ENCODE assay signal across 17 mouse cellular contexts in genomic region chr9:114548496-114548895, GRCm38 (mm10). TPM values are rescaled to one million over a fixed set of nuclear protein-coding genes. Genes with fewer than 3 reads are reported as not detected.
DNase-seq lines count a peak whose midpoint lies in the region; ATAC-seq and TF ChIP-seq lines count a peak whose summit lies in the region.
"Had no signal": no experiment of that assay in that cellular context is flagged by ENCODE, and none has a peak within 500 bp of the region (broad histone marks: within the 10 kb centered on the region; RNA-seq: fewer than 3 reads in every experiment).

No protein-coding gene starts in this region.

- TF ChIP-seq CTCF in E14TG2a.4 (conservative IDR thresholded peaks at IDR 0.05; ENCODE audit: low read length): no peak

- no peak for ATAC-seq in intestine, embryonic 14.5 days (replicated peaks; ENCODE audit: low FRiP score, low TSS enrichment, low read depth)
- no peak for ATAC-seq in limb, embryonic 11.5 days (ENCODE audit: insufficient number of reproducible peaks, low FRiP score, low TSS enrichment, low read depth)
- no peak for ATAC-seq in megakaryocyte progenitor cell, adult 5-6 weeks (replicated peaks; ENCODE audit: poor library complexity)

- H3K4me3 ChIP-seq in E14TG2a.4 (replicated peaks; ENCODE audit: low read length): peak overlapping the region; percentile 92
- H3K4me3 ChIP-seq in intestine, embryonic 14.5 days (ENCODE audit: low read depth, low read length): no peak overlapping the region
- H3K4me3 ChIP-seq in limb, embryonic 11.5 days (ENCODE audit: low read depth, low read length): no peak overlapping the region
- H3K4me3 ChIP-seq: hindbrain, embryonic 15.5 days; layer of hippocampus, adult 2 months had no signal

- 0 out of 2 replicates have a peak overlapping the region, but pooled peaks have one; percentile 11 for H3K4me2 ChIP-seq in intestine, embryonic 14.5 days (ENCODE audit: low read length)
- H3K4me2 ChIP-seq in limb, embryonic 11.5 days (ENCODE audit: low read depth, severe bottlenecking): peak overlapping the region; percentile 8; the same call in 1 of the 2 replicates
- H3K4me2 ChIP-seq: heart, embryonic 11.5 days; hindbrain, embryonic 15.5 days had no signal

- H3K4me1 ChIP-seq in E14TG2a.4 (replicated peaks; ENCODE audit: low read depth, low read length): peaks cover 100% of the 10 kb centered on the region
- peaks cover 33% of the 10 kb centered on the region for H3K4me1 ChIP-seq in intestine, embryonic 14.5 days (replicated peaks; ENCODE audit: control insufficient read depth, insufficient read depth, low read length)
- H3K4me1 ChIP-seq in limb, embryonic 11.5 days (ENCODE audit: control insufficient read depth, insufficient read depth, low read length): peaks cover 58% of the 10 kb centered on the region

- no peaks in the 10 kb centered on the region for H3K27me3 ChIP-seq in E14TG2a.4 (ENCODE audit: insufficient read depth, low read length)
- H3K27me3 ChIP-seq in intestine, embryonic 14.5 days (replicated peaks; ENCODE audit: control insufficient read depth, insufficient read depth, low read length): no peaks in the 10 kb centered on the region
- no peaks in the 10 kb centered on the region for H3K27me3 ChIP-seq in limb, embryonic 11.5 days (ENCODE audit: control insufficient read depth, insufficient read depth, low read length)
- H3K27me3 ChIP-seq: hindbrain, embryonic 15.5 days had no signal

- no peak overlapping the region for H3K9ac ChIP-seq in intestine, embryonic 14.5 days (ENCODE audit: low read length)
- H3K9ac ChIP-seq in limb, embryonic 11.5 days (ENCODE audit: low read length): peak overlapping the region; percentile 37; the same call in 1 of the 2 replicates
- H3K9ac ChIP-seq: hindbrain, embryonic 15.5 days had no signal

- DNase-seq in kidney, adult 18-20 months: peak; percentile 28
- DNase-seq in kidney, postnatal 10 days: no peak
- peak; percentile 54 for DNase-seq in intestine, embryonic 14.5 days (ENCODE audit: low spot score)
- DNase-seq in limb, embryonic 11.5 days (ENCODE audit: low spot score): no peak
- DNase-seq in thymus, postnatal 14 days: no peak
- no peak for DNase-seq in left cerebral cortex, adult 11 months (ENCODE audit: low spot score)
- DNase-seq: cerebellum, adult 8-10 months; right cerebral cortex, postnatal 4 days had no signal

- H3K27ac ChIP-seq in intestine, embryonic 14.5 days (ENCODE audit: low read depth): peak overlapping the region; percentile 77
- 0 out of 2 replicates have a peak overlapping the region, but pooled peaks have one; percentile 14 for H3K27ac ChIP-seq in limb, embryonic 11.5 days (replicated peaks; ENCODE audit: low read depth, low read length)
- H3K27ac ChIP-seq: hindbrain, embryonic 15.5 days; layer of hippocampus, adult 2 months had no signal

- 32% methylated on average over 4 of the region's 4 CpGs for WGBS in intestine, embryonic 14.5 days
- 31% methylated on average over 4 of the region's 4 CpGs for WGBS in limb, embryonic 11.5 days

- H3K9me3 ChIP-seq in E14TG2a.4 (ENCODE audit: low read length): no peaks in the 10 kb centered on the region
- H3K9me3 ChIP-seq in intestine, embryonic 14.5 days (ENCODE audit: control insufficient read depth, low read length): no peaks in the 10 kb centered on the region
- no peaks in the 10 kb centered on the region for H3K9me3 ChIP-seq in limb, embryonic 11.5 days (ENCODE audit: control insufficient read depth, low read length)
- H3K9me3 ChIP-seq: hindbrain, embryonic 15.5 days had no signal

- H3K36me3 ChIP-seq in E14TG2a.4 (ENCODE audit: insufficient read depth, low read length): peaks cover 87% of the 10 kb centered on the region
- no peaks in the 10 kb centered on the region for H3K36me3 ChIP-seq in intestine, embryonic 14.5 days (ENCODE audit: control insufficient read depth, insufficient read depth, low read length)
- no peaks in the 10 kb centered on the region for H3K36me3 ChIP-seq in limb, embryonic 11.5 days (ENCODE audit: control insufficient read depth, insufficient read depth, low read length)
- H3K36me3 ChIP-seq: hindbrain, embryonic 15.5 days had no signal

RNA-seq across cellular contexts. Expression of gene Trim71, which starts 15.7 kb away (rescaled TPM):
- polyA plus RNA-seq in intestine, embryonic 14.5 days (2014; fragmentation: Nextera tagmentation; extraction: Ambion mirVana): 2.7 and 2.9 TPM in 2 replicates
- polyA plus RNA-seq in limb, embryonic 11.5 days (2014; fragmentation: Nextera tagmentation; extraction: Ambion mirVana): 3.7 and 4.0 TPM in 2 replicates
- total RNA-seq in megakaryocyte progenitor cell, adult 5-6 weeks (2015): 0.02 TPM in 1 of 2 replicates, not detected in the other
- not detected in 2 replicates for total RNA-seq in megakaryocyte progenitor cell, adult 5-6 weeks (2017)
- total RNA-seq: gastrocnemius, adult 8-10 months; monocyte, adult 5-6 weeks had no signal

RNA-seq across cellular contexts. Expression of gene C130032M10Rik, which starts 33.0 kb away (rescaled TPM):
- 0.46 TPM in 1 of 2 replicates, not detected in the other for polyA plus RNA-seq in intestine, embryonic 14.5 days (2014; fragmentation: Nextera tagmentation; extraction: Ambion mirVana)
- 0.37 and 0.67 TPM in 2 replicates for polyA plus RNA-seq in limb, embryonic 11.5 days (2014; fragmentation: Nextera tagmentation; extraction: Ambion mirVana)
- total RNA-seq in megakaryocyte progenitor cell, adult 5-6 weeks (2015): not detected in 2 replicates
- total RNA-seq in megakaryocyte progenitor cell, adult 5-6 weeks (2017): not detected in 2 replicates
- total RNA-seq: gastrocnemius, adult 8-10 months; layer of hippocampus, adult 2 months; left cerebral cortex, postnatal 25 days; monocyte, adult 5-6 weeks had no signal
- polyA plus RNA-seq: hindbrain, embryonic 15.5 days; urinary bladder, adult 2 months had no signal

RNA-seq across cellular contexts. Expression of gene Ccr4, which starts 43.8 kb away (rescaled TPM):
- polyA plus RNA-seq in intestine, embryonic 14.5 days (2014; fragmentation: Nextera tagmentation; extraction: Ambion mirVana): 0.08 TPM in 2 replicates
- 0.07 and 0.08 TPM in 2 replicates for polyA plus RNA-seq in limb, embryonic 11.5 days (2014; fragmentation: Nextera tagmentation; extraction: Ambion mirVana)
- not detected in 2 replicates for total RNA-seq in megakaryocyte progenitor cell, adult 5-6 weeks (2015)
- total RNA-seq in megakaryocyte progenitor cell, adult 5-6 weeks (2017): not detected in 2 replicates
- total RNA-seq: gastrocnemius, adult 8-10 months; layer of hippocampus, adult 2 months; left cerebral cortex, postnatal 25 days had no signal
- polyA plus RNA-seq: heart, embryonic 11.5 days; hindbrain, embryonic 15.5 days had no signal

Comparison
In these comparisons a context has a peak if more than half of its experiments do, and no peak if none do; other contexts are left out.
1. DNase-seq: peak in kidney, adult 18-20 months (single experiment) and intestine, embryonic 14.5 days (single experiment); none in kidney, postnatal 10 days (single experiment), limb, embryonic 11.5 days (single experiment), thymus, postnatal 14 days (single experiment) and left cerebral cortex, adult 11 months (single experiment).